Mouse (Mus musculus): ENCODE measurements at regions not wholly inside any gene's neighbourhood (a gene's known extent, or its start where the extent isn't known, plus 50 kb on each side); places are given as distances from the start of the nearest gene placed in this dataset.

- no peak for TF ChIP-seq CTCF (IDR thresholded peaks at IDR 0.05; ENCODE audit: borderline replicate concordance, control insufficient read depth, extremely low read depth, insufficient read depth, low read length, poor library complexity)
- TF ChIP-seq POLR2A (IDR thresholded peaks at IDR 0.05; ENCODE audit: control insufficient read depth, extremely low read depth, insufficient read depth, low read length, poor library complexity): no peak
Observed at GRCm38 (mm10) chr13:35463231-35463630, 196.4 kb upstream of the Cdyl start.

Measured in thymus, adult 2 months (tissue).